Mouse (Mus musculus): ENCODE data around the gene Zcchc2.

- TF ChIP-seq CTCF (conservative IDR thresholded peaks at IDR 0.05 in 1 of 2, IDR thresholded peaks at IDR 0.05 in 1 of 2; ENCODE audit: low read depth in 2 of 2, low read length in 2 of 2) (no peak), ZMIZ1 (IDR thresholded peaks at IDR 0.05; ENCODE audit: low read depth, low read length) (no peak), RAD21 (IDR thresholded peaks at IDR 0.05; ENCODE audit: low read depth, low read length) (no peak)
Observed at GRCm38 (mm10) chr1:106007581-106007980, 17.4 kb downstream of the Zcchc2 start.

Measured in CH12.LX (cell line).